Mouse (Mus musculus): ENCODE data around the gene 4933405L10Rik. TPM values are rescaled to one million over a fixed set of nuclear protein-coding genes. Genes with fewer than 3 reads are reported as not detected.

4933405L10Rik gene
- polyA plus RNA-seq, 1 experiment = not detected

GRCm38 (mm10) chr8:105695080-105695780, 12.2 kb upstream of the 4933405L10Rik start:
- TF ChIP-seq GATA1 (IDR thresholded peaks at IDR 0.05; ENCODE audit: low read length) = no peak

- TF ChIP-seq GATA1 (IDR thresholded peaks at IDR 0.05; ENCODE audit: low read length) = no peak
Measured at GRCm38 (mm10) chr8:105697196-105697780, 10.2 kb upstream of the 4933405L10Rik start.

- no peak for TF ChIP-seq GATA1 (IDR thresholded peaks at IDR 0.05; ENCODE audit: low read length)
Measured at GRCm38 (mm10) chr8:105698734-105699133, 8.7 kb upstream of the 4933405L10Rik start.

- no peak for TF ChIP-seq GATA1 (IDR thresholded peaks at IDR 0.05; ENCODE audit: low read length)
Measured at GRCm38 (mm10) chr8:105699488-105700215, 7.8 kb upstream of the 4933405L10Rik start.

GRCm38 (mm10) chr8:105700566-105700965, 6.9 kb upstream of the 4933405L10Rik start:
- TF ChIP-seq GATA1 (IDR thresholded peaks at IDR 0.05; ENCODE audit: low read length) = no peak

- no peak for TF ChIP-seq GATA1 (IDR thresholded peaks at IDR 0.05; ENCODE audit: low read length)
Measured at GRCm38 (mm10) chr8:105700966-105701824, 6.3 kb upstream of the 4933405L10Rik start, which contains the start of the genes Acd and Pard6a. TSS of gene Acd (minus strand) at chr8:105701102. TSS of gene Pard6a (plus strand) at chr8:105701148.

- no peak for TF ChIP-seq GATA1 (IDR thresholded peaks at IDR 0.05; ENCODE audit: low read length)
Measured at GRCm38 (mm10) chr8:105702001-105702401, 5.5 kb upstream of the 4933405L10Rik start.

GRCm38 (mm10) chr8:105702731-105703415, 4.6 kb upstream of the 4933405L10Rik start:
- no peak for TF ChIP-seq GATA1 (IDR thresholded peaks at IDR 0.05; ENCODE audit: low read length)

GRCm38 (mm10) chr8:105704146-105704812, 3.2 kb upstream of the 4933405L10Rik start:
- no peak for TF ChIP-seq GATA1 (IDR thresholded peaks at IDR 0.05; ENCODE audit: low read length)

GRCm38 (mm10) chr8:105704955-105705354, 2.5 kb upstream of the 4933405L10Rik start:
- no peak for TF ChIP-seq GATA1 (IDR thresholded peaks at IDR 0.05; ENCODE audit: low read length)

- no peak for TF ChIP-seq GATA1 (IDR thresholded peaks at IDR 0.05; ENCODE audit: low read length)
Measured at GRCm38 (mm10) chr8:105706426-105706825, 1.0 kb upstream of the 4933405L10Rik start.

- no peak for TF ChIP-seq GATA1 (IDR thresholded peaks at IDR 0.05; ENCODE audit: low read length)
Measured at GRCm38 (mm10) chr8:105708675-105709074, 1.2 kb downstream of the 4933405L10Rik start.

GRCm38 (mm10) chr8:105709317-105709716, 1.9 kb downstream of the 4933405L10Rik start:
- no peak for TF ChIP-seq GATA1 (IDR thresholded peaks at IDR 0.05; ENCODE audit: low read length)

- no peak for TF ChIP-seq GATA1 (IDR thresholded peaks at IDR 0.05; ENCODE audit: low read length)
Measured at GRCm38 (mm10) chr8:105712286-105712685, 4.8 kb downstream of the 4933405L10Rik start.

Data from G1E-ER4 (cell line).